Mouse (Mus musculus) testis, postnatal 14 days (tissue): ENCODE measurements around the gene Fam229a.
"Not testable (repeated sequence)": the region's sequence is repeated elsewhere in the genome, so short reads cannot be mapped to it uniquely, and the experiment has no call there.

ENCODE experiments used
- DNase-seq: peaks from one replicate; pipeline ENCODE4 v3.0.0; 2021; ENCODE audit warnings: low spot score

Gene Fam229a

DNA sequence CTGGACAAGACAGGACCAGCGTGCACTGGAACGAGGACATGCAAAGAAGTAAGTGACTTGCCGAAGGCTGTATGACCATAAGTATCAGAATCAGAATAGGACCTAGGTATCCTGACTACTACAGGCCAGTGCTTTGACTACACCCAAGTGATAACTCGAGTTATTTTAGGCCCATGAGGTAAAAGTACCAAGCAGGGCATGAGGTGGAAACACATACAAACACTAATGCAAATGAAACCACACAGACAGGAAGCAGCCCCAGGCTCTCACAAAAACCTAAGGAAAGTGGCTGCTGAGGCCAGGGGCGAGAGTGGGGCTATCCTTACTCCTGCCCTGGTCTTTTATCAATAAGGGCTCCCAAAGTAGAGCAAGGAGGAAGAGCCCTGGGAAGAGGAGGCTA is 34.3 kb downstream of the Fam229a start:
- no peak for DNase-seq

DNA sequence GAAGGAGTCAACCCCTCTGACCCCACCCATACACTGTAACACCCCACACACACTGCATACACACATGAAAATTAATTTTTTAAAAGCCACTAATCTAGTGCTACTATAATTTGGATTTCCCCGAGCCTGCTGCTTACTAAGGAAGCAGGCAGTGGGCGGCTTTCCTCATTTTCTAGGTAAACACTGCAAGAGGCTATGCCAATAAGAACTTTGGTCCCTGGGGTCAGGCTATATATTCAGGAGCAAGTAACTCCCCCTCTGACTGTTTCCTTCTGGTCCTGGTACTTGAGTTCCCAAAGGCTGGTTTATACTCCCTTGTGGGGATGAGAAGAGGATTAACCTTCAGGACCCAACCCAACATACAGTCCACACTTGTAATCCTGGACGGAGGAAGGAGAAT is 34.9 kb downstream of the Fam229a start:
- no peak for DNase-seq

DNA sequence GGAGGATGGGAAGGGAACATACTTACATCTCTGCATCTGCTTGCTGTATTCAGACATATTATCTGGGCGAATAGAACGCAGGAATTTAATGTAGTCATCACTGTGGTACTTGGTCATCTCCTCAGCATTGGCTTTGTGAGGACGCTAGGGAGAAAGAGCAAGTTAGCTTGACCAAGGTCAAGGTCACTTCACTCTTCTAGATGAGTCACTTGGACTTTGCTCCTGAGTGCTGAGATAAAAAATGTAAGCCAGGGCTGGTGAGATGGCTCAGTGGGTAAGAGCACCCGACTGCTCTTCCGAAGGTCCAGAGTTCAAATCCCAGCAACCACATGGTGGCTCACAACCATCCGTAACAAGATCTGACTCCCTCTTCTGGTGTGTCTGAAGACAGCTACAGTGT is 37.9 kb downstream of the Fam229a start:
- not testable (repeated sequence) for DNase-seq

DNA sequence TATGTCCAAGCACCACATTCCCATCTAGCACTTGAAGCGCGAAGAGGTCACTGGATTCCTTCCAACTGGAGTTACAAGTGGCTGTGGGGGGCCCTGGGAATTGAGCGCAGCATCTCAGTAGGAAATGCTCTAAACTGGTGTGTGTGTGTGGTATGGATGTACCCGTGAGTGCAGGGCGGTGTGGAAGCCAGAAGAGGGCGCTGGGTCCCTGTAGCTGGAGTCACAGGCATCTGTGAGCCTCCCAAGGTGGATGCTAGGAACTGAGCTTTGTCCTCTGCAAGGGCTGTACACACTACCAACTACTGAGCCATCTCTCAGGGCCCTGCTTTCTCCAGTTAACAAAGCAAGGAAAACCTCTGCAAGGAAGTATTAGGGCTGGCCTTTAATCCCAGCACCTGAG is 49.0 kb downstream of the Fam229a start:
- no peak for DNase-seq
